Mouse (Mus musculus): Measurements from ENCODE around the gene Smyd3. TPM values are rescaled to one million over a fixed set of nuclear protein-coding genes. Genes with fewer than 3 reads are reported as not detected.

The Smyd3 gene
- polyA plus RNA-seq, 1 experiment from 2014 or later = 13.7 TPM

DNA sequence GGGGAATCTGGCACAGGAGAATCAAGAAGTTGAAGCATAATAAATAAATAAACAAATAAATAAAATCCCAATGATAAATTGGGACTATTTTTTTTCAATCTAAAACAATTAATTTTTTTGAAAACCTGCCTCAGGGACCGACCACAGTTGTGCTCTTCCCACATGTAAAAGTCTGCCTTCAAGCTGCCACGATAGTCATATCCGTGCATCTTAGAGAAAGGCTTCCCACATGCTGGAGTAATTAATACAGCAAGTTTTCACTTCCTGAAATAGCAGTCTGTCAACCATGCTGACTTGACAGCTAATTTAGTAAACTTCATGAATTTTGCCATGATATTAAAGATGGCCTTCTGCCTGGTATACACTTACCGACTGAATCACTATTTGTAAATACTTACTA is 119.2 kb downstream of the Smyd3 start:
- H3K4me3 ChIP-seq = no peak overlapping the region
- ATAC-seq = no peak; the same call in 1 of the 2 replicates
- no peak overlapping the region for H3K4me2 ChIP-seq
- no peaks in the 10 kb centered on the region for H3K27me3 ChIP-seq
- 92% methylated on average over 4 of the region's 4 CpGs for WGBS
- H3K9ac ChIP-seq = no peak overlapping the region
- H3K36me3 ChIP-seq (ENCODE audit: poor library complexity, severe bottlenecking) = no peaks in the 10 kb centered on the region
- no peaks in the 10 kb centered on the region for H3K9me3 ChIP-seq (replicated peaks)
- H3K27ac ChIP-seq = no peak overlapping the region
- H3K4me1 ChIP-seq = no peaks in the 10 kb centered on the region

DNA sequence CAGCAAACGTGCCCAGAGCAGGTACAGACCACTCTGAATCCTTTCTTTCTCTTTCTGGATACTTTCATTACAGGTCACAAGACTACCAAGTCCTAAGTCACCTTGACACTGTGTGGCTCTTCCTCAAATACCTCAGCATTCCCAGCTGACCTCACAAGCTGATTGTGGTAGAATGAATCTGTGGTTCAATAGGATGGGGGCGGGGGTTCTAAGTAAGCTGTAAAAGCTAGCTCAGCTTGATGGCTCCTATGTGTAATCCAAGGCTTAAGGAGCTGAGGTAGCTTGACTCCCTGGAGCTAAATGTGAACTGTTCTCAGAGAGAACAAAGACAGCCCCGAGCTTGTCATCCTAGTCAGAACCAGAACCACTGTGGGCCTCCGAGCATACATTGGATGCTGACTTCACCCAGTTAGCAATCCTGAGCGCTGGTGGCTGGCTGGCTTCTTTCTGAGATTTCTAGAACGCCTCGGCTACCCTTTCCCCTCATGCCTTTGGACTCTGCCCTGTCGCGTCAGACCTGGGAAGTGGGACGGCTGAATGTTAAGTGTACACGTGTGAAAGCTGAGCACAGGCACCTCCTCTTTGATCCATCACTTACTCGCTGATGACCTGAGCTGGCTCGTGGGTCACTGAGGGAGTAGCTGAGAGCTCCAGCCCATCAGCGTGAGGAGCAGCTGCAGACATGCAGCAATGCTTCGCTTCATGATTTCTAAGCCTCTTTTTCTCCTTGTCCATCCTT is 131.4 kb downstream of the Smyd3 start:
- 54% methylated on average over 15 of the region's 15 CpGs for WGBS

DNA sequence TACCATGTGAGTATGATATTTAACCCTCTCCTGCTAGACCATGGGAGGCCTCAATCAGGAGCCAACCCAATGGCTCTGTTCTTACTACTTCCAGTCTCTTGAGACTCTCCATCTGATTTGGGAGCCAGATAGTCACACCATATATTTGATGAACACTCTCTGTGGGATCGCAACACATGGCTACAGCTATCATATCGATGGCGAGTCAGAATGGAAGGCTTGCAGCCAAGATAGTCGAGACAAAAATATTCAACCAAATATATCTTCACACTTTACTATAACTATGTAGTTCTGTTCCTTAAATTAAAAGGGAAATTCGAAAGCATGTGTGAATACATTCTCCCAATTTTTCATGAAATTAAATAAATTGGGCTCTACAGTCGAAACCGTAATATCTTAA is 132.2 kb downstream of the Smyd3 start:
- Histone ChIP-seq H3K9me3 (replicated peaks) (no peaks in the 10 kb centered on the region), H3K27me3 (no peaks in the 10 kb centered on the region), H3K27ac (no peak overlapping the region), H3K4me3 (no peak overlapping the region), H3K4me1 (0 out of 2 replicates have a peak, but pooled peaks cover 3% of the 10 kb centered on the region), H3K9ac (no peak overlapping the region), H3K36me3 (ENCODE audit: poor library complexity, severe bottlenecking) (no peaks in the 10 kb centered on the region), H3K4me2 (no peak overlapping the region)
- ATAC-seq = no peak
- 93% methylated on average over 7 of the region's 7 CpGs for WGBS

More for the DNA sequence above, 131.4 kb downstream of the Smyd3 start:
- Histone ChIP-seq H3K36me3 (ENCODE audit: poor library complexity, severe bottlenecking) (no peaks in the 10 kb centered on the region), H3K4me3 (no peak overlapping the region), H3K9me3 (replicated peaks) (no peaks in the 10 kb centered on the region), H3K9ac (no peak overlapping the region), H3K27me3 (no peaks in the 10 kb centered on the region), H3K27ac (no peak overlapping the region), H3K4me2 (no peak overlapping the region), H3K4me1 (0 out of 2 replicates have a peak, but pooled peaks cover 3% of the 10 kb centered on the region)
- ATAC-seq = no peak

DNA sequence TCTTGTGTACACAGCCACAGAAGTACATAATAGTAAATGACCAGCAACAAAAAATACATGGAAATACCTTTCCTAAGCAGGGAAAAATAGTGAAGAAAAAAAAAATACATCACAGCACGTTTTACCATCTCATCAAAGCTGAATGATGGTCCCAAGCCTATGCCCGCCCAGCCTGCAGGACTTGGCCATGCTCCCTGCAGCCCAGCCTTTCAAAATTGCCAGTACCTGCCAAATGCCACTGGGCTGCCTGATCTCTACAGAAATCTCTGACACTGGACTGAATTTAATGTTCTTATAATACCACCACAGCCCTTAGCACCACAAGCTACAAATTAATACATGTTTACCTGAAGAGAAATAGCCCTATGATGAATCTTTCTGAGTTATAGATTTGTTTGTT is 133.5 kb downstream of the Smyd3 start:
- H3K27me3 ChIP-seq = no peaks in the 10 kb centered on the region

DNA sequence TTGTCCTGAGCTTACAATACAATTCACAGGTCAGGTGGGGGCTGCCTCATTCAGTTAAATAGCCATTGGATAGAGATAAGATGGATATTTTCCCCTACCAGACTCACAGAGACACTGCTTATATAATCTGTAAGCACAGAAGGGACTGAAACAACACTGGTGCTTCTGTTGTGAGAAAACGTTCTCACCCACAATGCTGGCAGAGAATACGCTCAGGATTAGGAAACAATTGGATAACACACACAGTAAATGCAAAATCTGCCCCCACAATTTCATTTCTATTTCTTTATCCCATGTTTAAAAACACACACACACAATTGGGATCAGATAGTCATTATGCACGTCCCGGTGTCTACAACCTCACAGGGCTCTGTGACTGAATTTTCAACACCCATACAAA is 139.7 kb downstream of the Smyd3 start:
- Histone ChIP-seq H3K4me2 (no peak overlapping the region), H3K4me3 (no peak overlapping the region), H3K27ac (no peak overlapping the region), H3K9me3 (replicated peaks) (no peaks in the 10 kb centered on the region), H3K4me1 (no peaks in the 10 kb centered on the region), H3K9ac (no peak overlapping the region), H3K36me3 (ENCODE audit: poor library complexity, severe bottlenecking) (no peaks in the 10 kb centered on the region), H3K27me3 (no peaks in the 10 kb centered on the region)
- ATAC-seq = no peak
- 85% methylated on average over 4 of the region's 4 CpGs for WGBS

More for the DNA sequence above, 133.5 kb downstream of the Smyd3 start:
- H3K27ac ChIP-seq = no peak overlapping the region
- H3K9me3 ChIP-seq (replicated peaks) = no peaks in the 10 kb centered on the region
- H3K4me2 ChIP-seq = no peak overlapping the region
- no peak overlapping the region for H3K4me3 ChIP-seq
- 60% methylated on average over 2 of the region's 2 CpGs for WGBS
- no peaks in the 10 kb centered on the region for H3K36me3 ChIP-seq (ENCODE audit: poor library complexity, severe bottlenecking)
- H3K9ac ChIP-seq = no peak overlapping the region
- H3K4me1 ChIP-seq = 0 out of 2 replicates have a peak, but pooled peaks cover 3% of the 10 kb centered on the region
- ATAC-seq = no peak

DNA sequence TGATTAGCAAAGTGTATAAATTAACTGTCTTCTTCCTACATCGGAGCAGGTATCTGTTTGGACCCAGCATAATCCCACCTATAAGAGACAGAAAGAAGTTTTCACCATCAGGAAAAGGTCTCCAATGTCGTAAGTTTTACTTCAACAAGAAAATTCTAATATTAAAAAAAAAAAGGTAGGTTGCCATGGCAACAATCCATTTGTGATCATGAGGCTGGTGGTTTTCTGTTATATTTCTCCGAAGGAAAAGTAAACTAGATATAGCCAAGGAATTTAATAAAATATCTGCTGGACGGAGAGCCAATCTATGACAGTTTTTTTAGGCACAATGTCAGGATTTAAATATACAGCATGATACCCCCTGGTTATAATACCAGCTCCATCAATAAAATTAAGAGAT is 142.9 kb downstream of the Smyd3 start:
- Histone ChIP-seq H3K4me2 (no peak overlapping the region), H3K9ac (no peak overlapping the region), H3K4me3 (no peak overlapping the region), H3K4me1 (no peaks in the 10 kb centered on the region), H3K9me3 (replicated peaks) (no peaks in the 10 kb centered on the region), H3K27me3 (no peaks in the 10 kb centered on the region), H3K36me3 (ENCODE audit: poor library complexity, severe bottlenecking) (no peaks in the 10 kb centered on the region), H3K27ac (no peak overlapping the region)
- ATAC-seq = no peak
- 81% methylated on average over 4 of the region's 4 CpGs for WGBS

DNA sequence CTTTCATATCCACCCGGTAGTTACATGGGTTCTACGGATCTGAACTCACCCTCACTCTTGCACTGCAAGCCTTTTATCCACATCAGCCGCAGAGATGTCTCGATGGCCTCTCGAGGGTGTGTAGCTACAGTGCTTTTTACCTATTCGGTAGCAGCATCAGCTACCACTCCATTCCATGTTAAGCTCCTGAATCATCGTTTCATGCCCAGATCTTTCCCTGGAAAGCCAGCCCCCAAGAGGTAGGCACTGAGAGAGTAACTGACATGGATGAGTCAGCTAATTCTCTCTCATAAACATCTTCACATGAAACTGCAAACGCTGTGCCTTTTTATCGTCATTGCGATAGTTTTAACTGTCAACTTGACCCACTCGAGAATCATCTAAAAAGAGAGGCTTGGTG is 143.9 kb downstream of the Smyd3 start:
- no peak overlapping the region for H3K4me2 ChIP-seq
- 91% methylated on average over 11 of the region's 11 CpGs for WGBS
- no peaks in the 10 kb centered on the region for H3K27me3 ChIP-seq
- no peaks in the 10 kb centered on the region for H3K9me3 ChIP-seq (replicated peaks)
- no peaks in the 10 kb centered on the region for H3K4me1 ChIP-seq
- no peaks in the 10 kb centered on the region for H3K36me3 ChIP-seq (ENCODE audit: poor library complexity, severe bottlenecking)
- ATAC-seq = no peak
- no peak overlapping the region for H3K27ac ChIP-seq
- H3K9ac ChIP-seq = no peak overlapping the region
- no peak overlapping the region for H3K4me3 ChIP-seq

DNA sequence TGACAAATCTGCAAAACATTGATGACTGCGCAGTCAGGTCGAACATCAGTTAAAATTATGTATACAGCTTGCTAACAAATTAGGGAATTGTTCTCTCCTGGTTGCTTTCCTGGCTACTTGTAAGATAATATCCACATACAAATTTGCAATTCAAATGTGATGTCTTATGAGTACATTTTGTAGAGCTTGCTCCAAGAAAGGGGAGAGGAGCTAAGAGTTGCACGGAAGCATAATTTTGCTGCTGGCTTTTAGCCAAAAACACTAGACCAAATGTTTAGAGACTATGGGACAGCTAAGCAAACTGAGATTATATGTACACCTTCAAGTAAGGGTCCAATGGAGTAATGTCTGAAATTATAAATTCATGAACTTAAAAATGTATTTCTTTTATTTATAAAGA is 146.7 kb downstream of the Smyd3 start:
- Histone ChIP-seq H3K27ac (no peak overlapping the region), H3K4me3 (no peak overlapping the region), H3K9me3 (replicated peaks) (no peaks in the 10 kb centered on the region), H3K9ac (no peak overlapping the region), H3K4me1 (no peaks in the 10 kb centered on the region), H3K27me3 (no peaks in the 10 kb centered on the region), H3K36me3 (ENCODE audit: poor library complexity, severe bottlenecking) (no peaks in the 10 kb centered on the region), H3K4me2 (no peak overlapping the region)
- 68% methylated on average over 3 of the region's 3 CpGs for WGBS
- ATAC-seq = no peak

DNA sequence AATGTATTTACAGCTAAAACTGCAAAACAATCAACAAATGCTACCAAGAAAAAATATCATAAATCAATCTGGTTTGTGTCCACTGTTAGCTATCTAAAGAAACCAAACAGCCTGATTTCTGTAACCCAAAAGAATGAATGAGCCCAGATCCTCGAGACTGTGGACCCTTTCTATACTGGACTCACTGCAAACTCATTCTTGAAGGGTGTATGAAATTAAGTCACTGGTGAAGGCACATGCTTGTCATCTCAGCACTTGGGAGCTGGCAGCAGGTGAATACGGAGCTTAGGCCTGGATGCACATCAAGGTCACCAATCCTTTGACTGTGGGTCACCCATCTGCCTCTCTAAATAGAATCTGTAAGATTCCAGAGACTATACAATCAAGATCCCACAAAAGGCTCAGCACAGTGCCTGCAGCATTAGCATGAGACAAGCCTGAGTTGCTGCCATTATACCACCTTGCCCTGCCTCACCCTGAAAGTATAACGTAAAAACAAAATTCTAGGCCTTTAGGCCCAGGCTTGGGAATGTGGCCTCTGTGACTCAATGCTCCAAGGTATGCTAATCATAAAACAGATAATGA is 149.3 kb downstream of the Smyd3 start:
- H3K4me3 ChIP-seq = no peak overlapping the region
- H3K36me3 ChIP-seq (ENCODE audit: poor library complexity, severe bottlenecking) = no peaks in the 10 kb centered on the region
- no peaks in the 10 kb centered on the region for H3K27me3 ChIP-seq
- H3K9me3 ChIP-seq (replicated peaks) = no peaks in the 10 kb centered on the region
- WGBS = 67% methylated on average over 3 of the region's 3 CpGs
- no peak overlapping the region for H3K9ac ChIP-seq
- H3K4me1 ChIP-seq = no peaks in the 10 kb centered on the region
- ATAC-seq = no peak
- no peak overlapping the region for H3K4me2 ChIP-seq
- no peak overlapping the region for H3K27ac ChIP-seq

DNA sequence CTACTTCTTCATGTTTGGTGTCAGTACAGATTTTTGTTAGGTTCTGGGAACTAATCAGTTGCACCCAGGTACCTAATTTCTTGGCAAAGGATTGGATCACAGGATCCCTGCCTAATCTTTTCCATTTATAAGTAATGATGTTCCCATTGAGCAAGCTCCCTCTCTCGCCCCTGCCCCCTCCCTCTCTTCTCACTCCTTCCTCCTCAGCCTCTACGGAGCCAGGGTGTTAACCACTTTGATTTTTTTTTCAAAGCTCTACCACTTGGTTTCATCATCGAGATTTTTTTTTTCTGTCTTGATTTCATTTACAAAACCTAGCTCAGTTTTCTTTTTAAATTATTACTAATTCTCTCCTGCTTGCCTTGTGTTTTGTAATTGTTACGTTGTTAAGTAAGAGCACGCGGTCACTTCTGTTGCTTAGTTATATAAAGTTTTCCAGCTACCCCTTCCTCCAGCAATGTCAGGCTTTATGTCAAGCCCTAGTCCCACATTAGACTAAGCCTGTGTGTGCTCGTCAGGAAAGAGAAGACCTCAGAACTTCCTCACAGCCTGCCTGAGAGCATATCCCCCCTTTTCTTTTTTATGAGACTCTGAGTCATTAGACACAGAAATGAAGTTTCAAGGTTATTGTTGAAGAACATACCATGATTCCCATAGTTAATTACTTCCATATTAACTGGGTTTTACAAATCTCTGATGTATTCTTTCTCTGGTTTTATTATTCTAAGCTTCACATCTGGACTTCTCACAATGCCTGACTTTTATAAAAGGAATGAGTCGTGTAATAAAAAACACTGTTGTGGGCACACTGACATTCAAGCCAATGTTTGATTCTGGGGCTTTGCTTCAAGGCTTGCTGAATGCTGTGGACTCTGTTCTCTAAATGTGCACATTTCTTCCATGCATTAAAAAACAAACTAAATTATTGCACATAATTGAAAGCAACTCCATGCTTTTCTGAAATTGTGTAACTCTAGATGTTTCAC is 156.1 kb downstream of the Smyd3 start:
- no peak overlapping the region for H3K9ac ChIP-seq
- no peak overlapping the region for H3K27ac ChIP-seq
- 68% methylated on average over 8 of the region's 8 CpGs for WGBS
- H3K9me3 ChIP-seq (replicated peaks) = no peaks in the 10 kb centered on the region
- H3K4me3 ChIP-seq = no peak overlapping the region
- no peaks in the 10 kb centered on the region for H3K4me1 ChIP-seq
- no peaks in the 10 kb centered on the region for H3K36me3 ChIP-seq (ENCODE audit: poor library complexity, severe bottlenecking)
- ATAC-seq = no peak
- no peaks in the 10 kb centered on the region for H3K27me3 ChIP-seq
- H3K4me2 ChIP-seq = no peak overlapping the region

DNA sequence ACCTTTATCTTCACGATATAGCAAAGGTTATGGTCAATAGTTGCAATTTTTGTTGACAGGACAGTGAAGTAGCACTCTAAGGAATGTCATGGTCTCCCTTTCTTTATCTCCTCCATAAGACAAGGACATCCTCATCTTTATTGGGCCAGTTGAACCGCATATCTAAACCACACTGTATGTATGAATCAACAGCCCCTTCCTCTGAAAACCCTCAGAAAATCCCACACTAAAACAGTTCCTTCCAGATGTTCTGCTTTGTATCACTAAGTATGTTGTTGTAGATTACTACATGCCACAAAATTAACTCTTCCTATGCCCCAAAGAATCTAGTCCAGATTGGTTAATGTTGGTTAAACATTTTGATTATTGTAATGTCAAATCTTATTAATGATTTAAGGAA is 160.7 kb downstream of the Smyd3 start:
- Histone ChIP-seq H3K27ac (no peak overlapping the region), H3K36me3 (ENCODE audit: poor library complexity, severe bottlenecking) (no peaks in the 10 kb centered on the region), H3K4me3 (no peak overlapping the region), H3K9ac (no peak overlapping the region), H3K27me3 (no peaks in the 10 kb centered on the region), H3K9me3 (replicated peaks) (no peaks in the 10 kb centered on the region), H3K4me2 (no peak overlapping the region), H3K4me1 (no peaks in the 10 kb centered on the region)
- no peak for ATAC-seq
- 88% methylated on average over 2 of the region's 2 CpGs for WGBS

DNA sequence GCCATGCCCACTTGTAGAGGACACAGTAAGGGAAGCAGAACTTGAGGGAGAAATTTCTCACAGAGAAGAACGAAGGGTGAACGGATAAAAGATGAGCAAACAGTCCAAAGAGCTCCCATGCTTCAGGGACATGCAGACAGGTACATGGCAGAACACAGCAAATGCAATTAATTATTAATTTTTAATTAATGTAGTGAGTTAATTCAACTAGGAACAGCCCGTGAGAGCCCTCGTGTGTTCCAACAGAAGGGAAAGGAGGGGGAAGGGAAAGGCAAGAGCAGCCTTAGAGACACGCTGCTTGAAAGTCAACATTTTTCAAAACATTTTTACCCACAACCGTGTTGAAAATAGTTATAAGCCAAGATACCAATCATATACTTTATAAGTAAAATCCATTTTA is 163.6 kb downstream of the Smyd3 start:
- H3K9ac ChIP-seq = no peak overlapping the region
- no peak for ATAC-seq
- H3K36me3 ChIP-seq (ENCODE audit: poor library complexity, severe bottlenecking) = no peaks in the 10 kb centered on the region
- 87% methylated on average over 6 of the region's 6 CpGs for WGBS
- no peak overlapping the region for H3K4me2 ChIP-seq
- H3K4me1 ChIP-seq = no peaks in the 10 kb centered on the region
- H3K27ac ChIP-seq = no peak overlapping the region
- no peaks in the 10 kb centered on the region for H3K27me3 ChIP-seq
- no peak overlapping the region for H3K4me3 ChIP-seq
- H3K9me3 ChIP-seq (replicated peaks) = no peaks in the 10 kb centered on the region

Measured in forebrain, embryonic 13.5 days (tissue).